Mouse (Mus musculus) telencephalon, adult 2 months (tissue): ENCODE measurements around the gene Ppp2r3a.
A peak's percentile ranks its signal among the peaks of the same experiment; 100 is the strongest.

Experiments used
- DNase-seq: peaks from one replicate; pipeline ENCODE4 v3.0.0-alpha.2; 2011; ENCODE audit warnings: low read depth, low spot score

Ppp2r3a gene

DNA sequence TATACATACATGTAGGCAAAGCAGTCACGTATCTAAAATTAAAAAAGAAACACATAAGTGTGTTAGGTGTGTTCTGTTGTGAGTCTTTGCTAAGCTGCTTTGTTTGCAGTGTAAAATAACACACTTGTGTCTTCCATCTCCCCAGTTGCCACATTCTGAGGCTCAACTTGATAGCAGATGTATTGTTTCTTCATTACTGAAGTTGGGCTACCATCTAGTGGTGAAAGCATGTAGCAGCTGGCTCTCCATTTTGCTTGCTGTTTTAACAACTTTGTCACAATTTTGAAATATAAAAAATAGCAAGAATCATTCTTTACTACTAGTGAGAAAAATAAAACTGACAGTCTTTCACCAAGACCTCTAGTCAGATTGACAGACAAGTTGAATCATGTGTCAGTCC lies 92.2 kb downstream of the Ppp2r3a start:
- DNase-seq: peak; percentile 53

GRCm38 (mm10) chr9:101152872-101153271 lies 98.7 kb downstream of the Ppp2r3a start:
- DNase-seq: no peak

DNA sequence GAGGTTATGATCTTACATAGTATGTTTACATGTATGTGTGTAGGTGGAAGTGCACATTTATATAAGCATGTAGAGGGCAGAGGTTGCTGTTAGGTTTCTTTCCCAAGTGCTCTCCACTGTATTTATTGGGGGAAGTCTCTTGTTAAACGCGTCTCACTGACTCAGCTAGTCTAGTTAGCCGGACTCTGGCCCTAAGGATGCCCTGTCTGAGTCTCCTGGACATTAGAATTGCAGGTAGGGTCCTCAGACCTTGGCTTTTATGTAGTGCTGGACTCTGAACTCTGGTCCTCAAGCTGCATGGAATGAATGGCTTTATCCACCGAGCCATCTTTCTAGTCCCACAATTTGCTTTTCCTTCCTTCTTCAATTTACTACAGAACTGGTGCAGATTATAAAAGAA lies 108.0 kb downstream of the Ppp2r3a start:
- no peak for DNase-seq

DNA sequence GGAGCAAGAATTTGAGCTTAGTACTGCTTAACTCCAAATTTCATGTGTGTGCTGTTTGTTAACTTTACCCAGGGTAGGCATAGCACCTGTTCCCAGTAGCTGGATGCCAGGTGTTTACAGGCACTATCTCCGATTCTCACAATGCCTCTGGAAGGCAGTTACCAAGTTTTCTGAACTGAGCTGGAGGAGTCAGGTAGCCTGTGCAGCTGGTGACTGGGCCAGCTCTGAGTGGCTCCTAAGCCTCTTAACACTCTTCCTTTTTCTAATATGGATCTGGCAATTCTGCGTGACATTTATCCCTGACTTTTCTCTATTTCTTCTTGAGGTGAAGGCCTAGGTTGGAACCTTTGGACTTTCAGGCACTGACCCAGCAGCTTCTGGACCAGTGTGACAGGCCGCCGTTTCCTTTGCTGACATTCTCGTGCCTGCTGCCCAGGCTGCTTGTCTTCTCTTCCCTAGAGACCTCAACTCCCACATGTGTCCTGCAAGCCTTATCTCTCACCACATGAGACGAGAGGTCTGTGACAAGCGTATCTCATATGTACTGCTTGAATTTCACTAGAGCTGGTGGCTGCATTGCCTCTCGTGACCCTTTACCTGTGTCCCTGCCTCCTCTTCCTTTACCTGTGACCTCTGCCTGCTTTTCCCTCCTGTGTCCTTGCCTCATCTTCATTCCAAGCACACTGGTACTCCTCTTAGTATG lies 137.3 kb downstream of the Ppp2r3a start:
- DNase-seq: no peak

- no peak for DNase-seq
Observed at GRCm38 (mm10) chr9:101113317-101113716, 138.3 kb downstream of the Ppp2r3a start.

GRCm38 (mm10) chr9:101110013-101110412 lies 141.6 kb downstream of the Ppp2r3a start:
- no peak for DNase-seq

GRCm38 (mm10) chr9:101107386-101107785 lies 144.2 kb downstream of the Ppp2r3a start:
- DNase-seq: no peak

GRCm38 (mm10) chr9:101105735-101106134 lies 145.9 kb downstream of the Ppp2r3a start:
- no peak for DNase-seq

GRCm38 (mm10) chr9:101104931-101105330 lies 146.7 kb downstream of the Ppp2r3a start:
- no peak for DNase-seq

DNA sequence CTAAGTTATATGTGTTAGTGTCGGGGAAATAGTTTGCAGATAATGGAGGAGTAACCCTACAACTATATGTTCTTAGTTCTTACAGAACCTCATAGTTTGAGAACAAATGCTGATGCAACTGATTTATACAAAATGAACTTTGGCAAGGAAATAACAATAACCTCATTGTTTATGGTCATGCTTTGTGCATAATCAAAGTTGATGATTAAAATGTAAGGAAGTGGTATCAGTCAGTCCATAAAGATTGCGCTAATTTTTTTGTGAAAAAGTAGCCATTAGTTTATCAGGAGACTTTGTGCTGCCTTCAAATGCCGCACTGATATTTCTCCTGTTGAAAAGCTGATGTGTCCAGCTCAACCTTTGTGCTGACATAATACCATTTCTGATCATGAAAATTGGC lies 149.3 kb downstream of the Ppp2r3a start:
- no peak for DNase-seq

- DNase-seq: no peak
Observed at GRCm38 (mm10) chr9:101101547-101101946, 150.0 kb downstream of the Ppp2r3a start.

GRCm38 (mm10) chr9:101100163-101100562 lies 151.4 kb downstream of the Ppp2r3a start:
- no peak for DNase-seq

DNA sequence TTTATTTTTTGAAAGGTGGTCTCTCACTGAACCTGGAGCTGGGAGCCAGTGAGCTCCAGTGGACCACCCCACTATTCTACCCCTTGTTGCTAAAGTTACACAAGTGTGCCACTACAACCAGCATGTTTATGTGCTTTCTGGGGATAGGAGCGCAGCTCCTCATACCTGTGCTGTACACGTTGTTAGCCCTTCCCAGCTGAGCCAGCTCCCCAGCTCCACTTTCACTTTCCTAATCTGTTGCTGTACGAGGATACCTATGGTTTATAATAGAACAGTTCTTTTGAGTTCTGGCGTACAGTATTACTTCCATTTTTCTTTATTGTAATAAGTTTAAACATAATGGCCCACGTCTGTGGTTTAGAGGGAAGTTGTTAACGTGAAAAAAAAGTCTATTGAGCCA lies 152.2 kb downstream of the Ppp2r3a start:
- no peak for DNase-seq

- DNase-seq: no peak
Observed at GRCm38 (mm10) chr9:101097542-101097941, 154.1 kb downstream of the Ppp2r3a start.

GRCm38 (mm10) chr9:101096461-101096860 lies 155.1 kb downstream of the Ppp2r3a start:
- DNase-seq: no peak

DNA sequence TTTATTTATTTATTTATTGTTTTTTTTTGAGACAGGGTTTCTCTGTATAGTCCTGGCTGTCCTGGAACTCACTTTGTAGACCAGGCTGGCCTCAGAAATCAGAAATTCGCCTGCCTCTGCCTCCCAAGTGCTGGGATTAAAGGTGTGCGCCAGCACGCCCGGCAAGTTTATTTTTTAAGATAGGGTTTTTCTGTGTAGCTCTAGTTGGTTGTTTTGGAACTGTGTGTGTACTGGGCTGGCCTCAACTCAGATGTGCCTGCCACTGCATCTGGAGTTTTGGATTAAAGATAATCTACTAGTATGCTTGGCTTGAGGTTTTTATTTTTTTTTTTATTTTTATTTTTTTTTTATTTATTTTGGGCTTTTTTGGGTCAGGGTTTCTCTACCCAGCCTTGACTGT lies 156.2 kb downstream of the Ppp2r3a start:
- DNase-seq: no peak

GRCm38 (mm10) chr9:101083728-101084127 lies 167.9 kb downstream of the Ppp2r3a start:
- peak; percentile 60 for DNase-seq

DNA sequence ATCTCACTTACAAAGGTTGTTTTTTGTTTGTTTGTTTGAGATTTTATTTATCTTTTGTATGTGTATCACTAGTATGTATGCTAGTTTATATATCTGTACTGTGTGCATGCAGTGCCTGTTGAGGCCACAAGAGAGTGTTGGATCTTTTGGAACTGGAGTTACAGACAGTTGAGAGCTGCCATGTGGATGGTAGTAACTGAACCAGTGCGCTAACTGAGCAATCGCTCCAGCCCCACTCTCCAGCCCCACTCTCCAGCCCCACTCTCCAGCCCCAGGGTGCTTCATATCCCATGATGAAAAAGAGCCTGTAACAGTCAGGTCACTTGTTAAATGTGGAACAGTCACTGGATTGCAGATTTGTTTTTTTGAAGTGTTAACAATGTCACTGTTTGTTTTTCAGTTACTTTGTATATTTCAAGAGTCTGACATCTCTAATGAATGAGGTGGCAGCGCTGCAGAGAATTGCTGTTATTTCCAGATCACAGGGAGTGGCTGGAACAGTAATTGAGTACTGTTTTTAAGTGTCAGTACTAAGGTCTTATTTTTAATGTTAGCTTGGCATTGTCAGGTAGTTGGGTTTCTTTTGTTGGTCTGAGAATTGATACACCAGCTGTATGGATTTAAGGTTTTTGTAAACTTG lies 171.4 kb downstream of the Ppp2r3a start:
- no peak for DNase-seq

DNA sequence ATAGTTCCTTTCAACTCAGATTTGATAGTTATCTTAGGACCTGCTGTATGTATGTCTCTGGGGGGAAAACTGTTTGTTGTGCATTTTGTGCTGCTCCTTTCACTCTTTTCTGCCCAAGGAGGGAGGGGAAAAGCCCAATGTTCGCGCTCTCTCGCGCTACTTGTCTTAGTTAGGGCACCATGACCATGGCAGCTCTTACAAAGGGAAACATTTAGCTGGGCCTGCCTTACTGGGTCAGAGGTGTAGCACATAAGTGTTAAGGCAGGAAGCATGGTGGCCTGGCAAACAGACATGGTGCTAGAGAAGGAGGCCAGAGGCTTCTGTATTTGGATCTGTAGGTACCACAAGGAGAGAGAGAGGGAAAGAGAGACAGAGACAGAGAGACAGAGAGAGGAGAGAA lies 173.0 kb downstream of the Ppp2r3a start:
- no peak for DNase-seq

GRCm38 (mm10) chr9:101077486-101077885 lies 174.1 kb downstream of the Ppp2r3a start:
- no peak for DNase-seq

DNA sequence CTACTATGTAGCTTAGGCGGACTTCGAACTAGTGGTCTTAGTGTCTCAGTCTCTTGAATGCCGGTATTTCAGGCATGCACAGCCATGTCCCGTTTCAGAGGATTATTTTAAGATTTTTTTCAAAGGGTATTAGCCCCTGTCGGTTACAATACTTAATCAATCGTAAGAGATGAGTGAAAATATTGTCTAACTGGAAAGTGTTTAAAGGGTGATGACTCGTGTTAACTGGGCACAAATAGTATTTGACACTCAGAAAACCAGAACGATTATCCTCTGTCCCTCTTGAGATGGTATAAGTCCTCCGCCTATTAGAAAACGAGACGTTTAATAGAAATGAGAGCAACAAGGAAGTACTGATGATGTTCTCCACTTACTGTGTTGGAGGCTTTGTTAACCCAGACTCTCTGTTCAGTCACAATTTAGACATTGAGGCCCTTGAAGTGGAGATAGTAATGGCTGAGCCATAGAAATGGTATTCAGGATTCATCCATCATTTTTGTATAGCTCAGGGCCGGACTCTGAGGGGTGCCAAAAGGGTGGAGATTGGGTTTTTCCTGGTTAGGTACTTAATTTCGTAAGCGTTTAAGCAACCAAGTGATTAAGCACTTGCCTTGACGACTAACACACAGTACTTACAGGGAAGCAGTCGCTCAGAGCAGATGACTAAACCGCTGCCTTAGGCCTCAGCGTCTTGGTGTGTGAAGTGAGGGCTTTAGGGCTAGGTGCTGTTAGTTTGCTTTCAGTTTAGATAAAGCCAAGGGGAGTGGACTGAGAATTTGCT lies 175.3 kb downstream of the Ppp2r3a start:
- no peak for DNase-seq

- no peak for DNase-seq
Observed at GRCm38 (mm10) chr9:101075694-101076093, 175.9 kb downstream of the Ppp2r3a start.
